Mouse (Mus musculus) left cerebral cortex, postnatal 25 days (tissue): ENCODE data around the gene Ddx18. TPM values are rescaled to one million over a fixed set of nuclear protein-coding genes. Genes with fewer than 3 reads are reported as not detected.

Experiments
- DNase-seq, 2 experiments: peaks; one replicate each; pipeline ENCODE4 v3.0.0; 2022; ENCODE audit warnings: low spot score in 2 of 2, mixed read lengths in 1 of 2
- intact Hi-C: fragments of 180-260 bp; cut with DNase I; formaldehyde crosslinking; loops from one replicate; pipeline ENCODE4 v1.15.1; 2025
- total RNA-seq, 2 experiments: library from RNA; stranded (reverse); gene quantifications; 2 replicates each; pipeline ENCODE4 v1.2.3; 2021

The Ddx18 gene
- total RNA-seq, 2 experiments from 2014 or later = 22.9 to 24.5 TPM

DNA sequence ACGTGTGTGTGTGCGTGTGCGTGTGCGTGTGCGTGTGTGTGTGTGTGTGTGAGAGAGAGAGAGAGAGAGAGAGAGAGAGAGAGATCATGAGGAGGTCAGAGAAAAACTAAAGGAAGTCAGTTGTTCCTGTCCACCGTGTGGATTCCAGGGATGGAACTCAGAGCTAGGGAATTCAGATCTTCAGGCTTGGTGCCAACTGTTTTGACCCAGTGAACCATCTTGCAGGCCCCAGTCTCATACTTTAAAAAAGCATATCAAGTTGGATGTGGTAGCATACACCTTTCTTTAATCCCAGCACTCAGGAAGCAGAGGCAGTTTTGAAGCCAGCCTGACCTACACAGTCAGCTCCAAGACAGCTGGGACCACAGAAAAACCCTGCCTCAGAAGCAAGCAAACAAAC, 38.5 kb downstream of the Ddx18 start:
- intact Hi-C loops = no loop called here
- DNase-seq = no peak

DNA sequence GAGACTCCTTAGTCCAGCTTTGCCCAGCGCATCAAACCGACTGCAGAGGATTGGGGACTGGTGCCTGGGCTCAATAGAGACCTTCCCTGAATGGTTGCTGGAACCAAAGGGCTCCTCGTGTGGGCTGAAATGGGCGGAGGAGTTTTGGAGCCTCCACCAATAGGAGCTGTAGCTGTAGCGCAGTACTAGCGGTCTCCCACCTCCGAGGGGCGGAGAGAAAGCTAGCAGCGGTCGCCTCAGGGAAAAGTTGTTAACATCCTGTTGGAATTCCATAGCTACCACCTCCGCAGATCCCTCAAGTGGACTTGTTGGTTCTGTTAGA, 39.4 kb downstream of the Ddx18 start, which contains the start of gene Htr5b:
Htr5b (minus strand) TSS at position 67 of the 322 bp plus-strand sequence.
- intact Hi-C loops = no loop called here
- DNase-seq = peak in 1 of 2 experiments; percentile 58

DNA sequence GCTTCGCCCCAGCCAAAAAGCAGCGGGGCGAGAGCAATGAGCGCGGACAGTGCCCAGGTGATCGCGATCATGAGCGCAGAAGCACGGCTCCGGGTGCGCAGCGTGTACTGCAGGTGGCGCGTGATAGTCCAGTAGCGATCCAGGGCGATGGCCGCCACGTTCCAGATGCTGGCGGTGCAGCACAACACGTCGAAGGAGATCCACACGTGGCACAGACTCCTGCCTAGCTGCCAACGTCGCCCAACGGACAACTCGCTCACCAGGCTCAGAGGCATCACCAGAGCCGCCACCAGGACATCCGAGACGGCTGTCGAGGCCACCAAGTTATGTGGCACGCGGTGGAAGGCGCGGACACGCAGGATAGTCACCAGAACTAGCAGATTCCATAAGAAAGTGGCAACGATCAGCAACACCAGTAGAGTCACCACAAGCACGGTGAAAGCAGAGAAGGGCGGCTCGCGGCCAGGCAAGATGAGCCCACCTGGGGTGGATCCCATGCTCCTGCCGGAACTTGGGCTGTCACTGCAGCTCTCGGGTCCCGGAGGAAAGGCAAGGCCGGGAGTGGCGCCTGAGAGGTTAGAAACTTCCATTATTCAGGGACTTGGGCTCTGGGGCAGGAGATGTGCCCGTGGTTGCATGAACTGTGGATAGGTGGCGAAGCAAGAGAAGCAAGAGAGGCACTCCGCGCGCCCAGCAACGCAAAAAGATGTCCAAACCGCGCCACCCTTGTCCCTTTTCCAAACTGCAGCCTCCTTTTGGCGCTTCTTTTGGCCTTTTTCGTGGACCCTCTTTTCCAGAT, 40.0 kb downstream of the Ddx18 start:
- intact Hi-C loops = no loop called here
- peak; percentile 12 to 16 for DNase-seq

DNA sequence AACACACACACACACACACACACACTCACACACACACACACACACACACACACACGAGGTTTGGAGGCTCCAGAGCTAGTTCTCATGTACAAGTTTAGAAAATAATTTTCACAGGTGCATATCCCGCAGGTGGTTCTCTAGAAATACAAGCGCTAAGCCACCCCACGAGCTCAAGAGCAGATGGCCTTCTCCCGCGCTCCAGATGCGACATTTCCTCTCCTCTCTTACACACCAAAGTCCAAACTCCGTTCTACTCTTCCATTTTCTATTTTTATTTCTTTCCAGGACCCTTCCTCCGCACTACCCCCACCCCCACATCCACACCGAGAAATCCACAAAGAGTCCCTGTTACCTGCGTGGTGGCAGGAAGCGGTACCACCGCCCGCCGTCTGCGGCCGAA, 40.7 kb downstream of the Ddx18 start:
- intact Hi-C loops = no loop called here
- peak; percentile 23 to 73 for DNase-seq

DNA sequence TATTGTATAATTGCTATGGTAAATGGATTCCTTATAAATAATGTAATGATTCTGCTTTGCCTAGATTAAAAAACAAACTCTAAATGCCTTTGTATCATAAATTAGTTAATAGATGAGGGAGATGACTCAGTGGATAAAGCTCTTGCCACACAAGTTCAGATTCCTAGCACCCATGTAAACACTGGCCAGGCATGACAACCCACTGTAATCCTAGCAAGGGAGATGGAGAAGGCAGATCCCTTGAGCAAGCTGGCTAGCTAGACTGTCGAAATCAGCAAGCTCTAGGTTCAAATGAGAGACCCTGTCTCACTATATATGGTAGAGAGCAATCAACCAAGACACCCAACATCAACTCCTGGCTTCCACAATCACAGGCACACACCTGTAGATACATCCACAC, 49.2 kb downstream of the Ddx18 start:
- intact Hi-C loops = no loop called here
- DNase-seq = no peak

DNA sequence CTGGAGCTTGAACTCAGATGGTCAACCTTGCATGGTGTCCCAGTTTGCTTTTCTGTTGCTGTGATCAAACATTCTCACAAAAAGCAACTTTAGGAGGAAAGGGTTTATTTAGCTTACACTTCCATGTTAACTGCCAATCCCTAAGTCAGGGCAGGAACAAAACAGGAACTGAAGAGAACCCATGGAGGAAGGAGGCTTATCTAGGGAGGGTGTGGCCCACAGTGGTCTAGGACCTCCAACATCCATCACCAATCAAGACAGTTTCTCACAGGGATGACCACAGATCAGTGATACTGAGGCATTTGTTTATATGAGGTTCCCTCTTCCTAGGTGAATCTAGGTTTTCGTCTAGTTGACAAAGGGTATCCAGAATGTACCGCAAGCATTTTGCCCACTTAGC, 55.8 kb downstream of the Ddx18 start:
- DNase-seq = no peak
- intact Hi-C loops = no loop called here

DNA sequence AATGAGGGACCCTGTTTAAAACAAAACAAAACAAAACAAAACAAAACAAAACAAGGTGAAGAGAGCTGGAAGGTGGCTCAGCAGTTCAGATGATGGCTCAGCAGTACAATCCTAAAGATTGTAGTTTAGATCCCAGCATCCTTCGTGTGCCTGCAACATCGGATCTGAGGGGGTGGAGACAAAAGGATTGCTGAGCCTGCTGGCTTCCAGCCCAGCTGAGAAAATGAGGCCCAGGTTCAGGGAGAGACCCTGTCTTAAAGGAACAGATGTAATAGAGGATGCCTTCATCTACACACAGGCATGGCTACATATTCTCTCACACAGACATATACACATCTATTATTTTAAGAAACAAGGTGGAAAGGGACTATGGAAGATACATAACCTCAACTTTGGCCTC, 56.6 kb downstream of the Ddx18 start:
- intact Hi-C loops = no loop called here
- no peak for DNase-seq

DNA sequence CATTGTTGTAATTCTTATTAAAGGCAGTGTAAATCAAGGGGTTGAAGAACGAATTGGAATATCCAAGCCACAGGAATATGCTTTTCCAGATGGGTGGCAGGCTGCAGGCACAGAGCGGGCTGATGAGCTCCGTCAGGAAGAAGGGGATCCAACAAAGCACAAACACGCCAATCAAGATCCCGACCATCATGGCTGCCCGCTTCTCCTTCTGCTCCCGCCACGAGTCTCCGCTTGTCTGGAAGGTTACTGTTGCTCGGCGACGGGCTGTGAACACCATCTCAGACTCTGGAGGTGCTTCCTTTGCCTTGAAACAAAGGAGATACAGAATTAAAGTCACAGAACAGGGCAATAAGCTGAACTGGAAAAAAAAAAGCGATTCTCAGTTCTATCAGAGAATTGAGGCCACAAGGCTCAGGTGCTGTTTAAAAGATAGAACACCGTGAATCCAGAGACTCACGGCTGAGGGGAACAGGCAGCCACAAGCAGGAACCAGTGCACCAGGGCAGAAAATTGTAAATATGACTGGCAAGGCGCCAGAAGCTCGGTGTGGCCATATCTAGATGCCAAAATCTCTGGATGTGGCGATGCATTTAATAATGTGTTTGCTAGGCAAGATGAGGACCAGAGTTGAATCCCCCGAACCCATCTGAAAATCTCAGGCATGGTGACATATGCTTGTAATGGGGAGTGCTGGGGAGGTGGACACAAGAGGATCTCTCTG, 57.2 kb downstream of the Ddx18 start:
- intact Hi-C loops = no loop called here
- DNase-seq = no peak

DNA sequence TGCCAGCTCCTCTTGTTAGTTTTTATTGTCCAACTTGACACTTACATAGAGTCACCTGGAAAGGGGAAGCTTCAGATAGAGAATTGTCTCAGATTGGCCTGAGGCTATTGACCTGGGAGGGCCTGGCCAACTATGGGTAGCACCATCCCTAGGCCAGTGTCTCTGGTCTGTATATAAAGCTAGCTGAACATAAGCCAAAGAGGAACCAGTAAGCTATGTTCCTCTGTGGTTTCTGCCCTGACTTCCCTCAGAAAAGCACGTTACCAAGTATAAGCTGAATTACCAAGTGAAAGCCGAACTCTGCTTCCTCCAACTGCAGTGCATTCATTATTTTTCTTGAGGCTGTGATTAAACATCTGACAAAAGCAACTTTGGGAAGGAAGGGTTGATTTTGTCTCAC, 59.1 kb downstream of the Ddx18 start:
- intact Hi-C loops = no loop called here
- no peak for DNase-seq

Other genes starting within 250 kb of the Ddx18 start
- gene Insig2, start 235.4 kb downstream of the Ddx18 start, total RNA-seq = 10 to 100 TPM; 54.2 to 59.4 TPM
- 10 to 100 TPM; 19.3 to 24.7 TPM for gene Ccdc93, start 136.9 kb downstream of the Ddx18 start, total RNA-seq
- 1 to 10 TPM; 1.5 to 4.3 TPM for gene Htr5b, start 39.5 kb downstream of the Ddx18 start, total RNA-seq